Mouse (Mus musculus): ENCODE measurements at regions not wholly inside any gene's neighbourhood (a gene's known extent, or its start where the extent isn't known, plus 50 kb on each side); places are given as distances from the start of the nearest gene placed in this dataset.

DNA sequence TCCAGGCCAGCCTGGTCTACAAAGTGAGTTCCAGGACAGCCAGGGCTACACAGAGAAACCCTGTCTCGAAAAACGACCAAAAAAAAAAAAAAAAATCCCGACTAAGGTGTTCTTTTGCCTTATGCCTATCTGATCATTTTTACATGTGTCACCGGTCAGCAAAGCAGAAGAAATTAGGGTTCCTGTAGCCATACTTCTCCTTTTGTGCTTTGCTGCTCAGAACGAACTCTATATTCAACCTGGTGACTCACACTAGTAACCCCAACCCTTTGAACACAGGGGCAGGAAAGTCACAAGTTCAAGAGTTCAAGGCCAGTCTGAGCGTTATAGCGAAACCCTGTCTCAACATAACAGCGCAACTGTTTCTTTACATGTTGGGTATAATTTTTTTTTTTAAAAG lies 108.7 kb upstream of the Tbc1d5 start:
- TF ChIP-seq CTCF (IDR thresholded peaks at IDR 0.05): no peak
- intact Hi-C loops (cut with DNase I): loop anchor here (5.0 to 10.0 kb wide), 2 partner anchors 301 to 473 kb away; no protein-coding TSS in a partner anchor
- no peak for DNase-seq (ENCODE audit: extremely low spot score in 1 of 2, low spot score in 2 of 2)
- no peak overlapping the region for H3K27ac ChIP-seq
- no peak overlapping the region for H3K4me3 ChIP-seq

GRCm38 (mm10) chr17:51285362-51285761 lies 106.2 kb upstream of the Tbc1d5 start:
- H3K4me3 ChIP-seq: no peak overlapping the region
- intact Hi-C loops (cut with DNase I): loop anchor here (5.0 to 10.0 kb wide), 2 partner anchors 298 to 471 kb away; no protein-coding TSS in a partner anchor
- DNase-seq (ENCODE audit: extremely low spot score in 1 of 2, low spot score in 2 of 2): no peak
- TF ChIP-seq CTCF (IDR thresholded peaks at IDR 0.05): no peak
- no peak overlapping the region for H3K27ac ChIP-seq

GRCm38 (mm10) chr17:51278771-51279170 lies 99.6 kb upstream of the Tbc1d5 start:
- intact Hi-C loops (cut with DNase I): no loop called here
- no peak overlapping the region for H3K27ac ChIP-seq
- TF ChIP-seq CTCF (IDR thresholded peaks at IDR 0.05): no peak
- no peak overlapping the region for H3K4me3 ChIP-seq
- DNase-seq (ENCODE audit: extremely low spot score in 1 of 2, low spot score in 2 of 2): no peak

- no peak for DNase-seq (ENCODE audit: extremely low spot score in 1 of 2, low spot score in 2 of 2)
- intact Hi-C loops (cut with DNase I): no loop called here
- Histone ChIP-seq H3K4me3 (no peak overlapping the region), H3K27ac (no peak overlapping the region)
- TF ChIP-seq CTCF (IDR thresholded peaks at IDR 0.05): no peak
Observed at GRCm38 (mm10) chr17:51278094-51278493, 98.9 kb upstream of the Tbc1d5 start.

DNA sequence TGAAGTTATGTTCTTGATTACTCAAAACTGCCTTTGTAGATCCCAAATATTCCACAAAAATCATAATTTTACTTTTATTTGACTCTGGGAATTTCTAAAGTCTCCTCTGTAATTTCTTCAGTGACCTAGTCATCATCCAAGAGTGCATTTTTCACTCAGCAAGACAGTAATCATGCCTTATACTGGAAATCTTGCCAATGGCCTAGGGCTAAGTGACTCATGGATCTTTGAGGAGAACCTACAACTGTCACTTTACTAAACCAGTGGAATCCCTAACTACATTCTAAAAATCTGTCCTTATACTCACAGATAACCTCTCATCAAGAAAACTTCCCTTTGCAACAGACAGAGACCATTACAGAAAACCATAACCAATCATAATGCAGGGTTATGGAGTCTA lies 98.0 kb upstream of the Tbc1d5 start:
- intact Hi-C loops (cut with DNase I): no loop called here
- TF ChIP-seq CTCF (IDR thresholded peaks at IDR 0.05): no peak
- DNase-seq (ENCODE audit: extremely low spot score in 1 of 2, low spot score in 2 of 2): no peak
- no peak overlapping the region for H3K27ac ChIP-seq
- H3K4me3 ChIP-seq: no peak overlapping the region

GRCm38 (mm10) chr17:51272025-51272424 lies 92.9 kb upstream of the Tbc1d5 start:
- intact Hi-C loops (cut with DNase I): no loop called here
- H3K27ac ChIP-seq: no peak overlapping the region
- H3K4me3 ChIP-seq: no peak overlapping the region
- DNase-seq (ENCODE audit: extremely low spot score in 1 of 2, low spot score in 2 of 2): no peak
- TF ChIP-seq CTCF (IDR thresholded peaks at IDR 0.05): no peak

DNA sequence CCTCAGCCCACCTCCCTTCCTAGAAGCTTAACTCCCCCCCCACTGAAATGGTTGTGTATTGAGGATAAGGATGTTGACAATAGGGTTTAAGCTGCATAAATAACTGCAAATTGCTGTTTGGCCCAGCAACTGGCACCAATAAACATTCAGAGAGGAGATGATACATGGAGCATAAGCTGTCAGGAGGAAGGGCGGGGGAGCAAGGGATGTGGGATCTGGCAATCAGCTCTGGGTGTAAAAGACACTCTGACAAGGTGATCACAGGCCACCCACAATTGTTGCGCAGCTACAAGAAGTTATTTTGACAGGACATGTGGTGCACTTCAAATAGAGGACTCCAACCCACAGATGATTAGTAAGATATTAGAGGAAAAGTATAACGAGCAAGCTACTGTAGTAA lies 83.8 kb upstream of the Tbc1d5 start:
- intact Hi-C loops (cut with DNase I): no loop called here
- no peak overlapping the region for H3K4me3 ChIP-seq
- no peak overlapping the region for H3K27ac ChIP-seq
- peak in 1 of 2 experiments; percentile 9 for DNase-seq (ENCODE audit: extremely low spot score in 1 of 2, low spot score in 2 of 2)
- TF ChIP-seq CTCF (IDR thresholded peaks at IDR 0.05): no peak

DNA sequence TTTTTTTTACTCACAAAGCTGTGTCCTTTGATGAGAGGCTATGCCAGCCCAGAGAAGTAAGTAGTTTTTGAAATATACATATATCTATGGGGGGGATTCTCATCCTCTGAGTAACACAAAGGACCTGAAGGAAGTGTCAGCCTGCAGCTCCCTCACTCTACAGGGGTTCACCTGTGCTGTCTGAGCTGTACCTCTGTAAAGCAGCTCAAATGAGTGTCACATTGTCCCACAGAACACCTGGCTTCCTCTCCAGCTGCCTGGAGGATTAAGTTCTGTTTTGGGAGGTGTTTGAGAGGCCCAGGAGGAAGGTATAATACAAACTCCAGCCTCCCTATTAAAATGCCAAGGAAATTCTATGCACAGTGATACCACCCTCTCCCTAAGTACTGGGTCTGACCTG lies 83.3 kb upstream of the Tbc1d5 start:
- intact Hi-C loops (cut with DNase I): no loop called here
- no peak for DNase-seq (ENCODE audit: extremely low spot score in 1 of 2, low spot score in 2 of 2)
- no peak for TF ChIP-seq CTCF (IDR thresholded peaks at IDR 0.05)
- Histone ChIP-seq H3K27ac (no peak overlapping the region), H3K4me3 (no peak overlapping the region)

DNA sequence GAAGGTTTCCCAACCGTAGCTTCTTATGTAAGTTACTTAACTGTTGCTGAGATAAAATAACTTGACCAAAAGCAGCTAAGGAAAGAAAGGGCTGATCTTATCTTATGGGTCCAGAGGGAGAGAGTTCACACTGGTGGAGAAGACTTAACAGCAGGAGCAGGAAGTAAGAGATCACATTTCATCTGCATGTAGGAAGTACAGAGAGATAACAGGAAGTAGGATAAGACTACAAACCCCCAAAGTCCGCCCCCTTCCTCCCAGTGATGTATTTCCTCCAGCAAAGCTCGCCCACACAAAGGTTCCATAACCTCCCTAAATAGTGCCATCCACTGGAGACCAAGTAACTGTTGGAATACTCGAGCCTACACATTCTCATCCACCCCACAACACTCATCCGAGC lies 79.2 kb upstream of the Tbc1d5 start:
- Histone ChIP-seq H3K27ac (no peak overlapping the region), H3K4me3 (no peak overlapping the region)
- no peak for TF ChIP-seq CTCF (IDR thresholded peaks at IDR 0.05)
- intact Hi-C loops (cut with DNase I): no loop called here
- no peak for DNase-seq (ENCODE audit: extremely low spot score in 1 of 2, low spot score in 2 of 2)

- H3K27ac ChIP-seq: no peak overlapping the region
- intact Hi-C loops (cut with DNase I): no loop called here
- no peak for TF ChIP-seq CTCF (IDR thresholded peaks at IDR 0.05)
- H3K4me3 ChIP-seq: no peak overlapping the region
- DNase-seq (ENCODE audit: extremely low spot score in 1 of 2, low spot score in 2 of 2): no peak
Observed at GRCm38 (mm10) chr17:51248543-51248942, 69.4 kb upstream of the Tbc1d5 start.

DNA sequence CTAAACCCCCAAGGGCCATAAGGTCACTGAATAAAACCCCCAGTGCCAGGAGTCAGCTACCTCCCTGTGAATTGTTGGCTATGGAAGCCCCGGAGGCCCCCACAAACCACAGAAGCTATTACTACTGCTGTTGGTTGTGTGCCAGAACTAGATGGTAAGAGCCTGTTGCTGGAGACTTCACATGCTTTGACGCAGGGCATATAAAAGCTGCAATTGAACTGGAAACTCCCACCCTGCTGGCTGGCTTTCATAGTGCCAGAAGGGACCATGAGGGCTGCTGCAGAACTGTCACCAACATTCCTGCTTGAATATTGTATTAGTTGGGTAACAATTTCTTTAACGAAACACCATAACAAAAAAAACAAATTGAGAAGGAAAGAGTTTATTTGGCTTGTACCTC lies 66.9 kb upstream of the Tbc1d5 start:
- intact Hi-C loops (cut with DNase I): no loop called here
- H3K27ac ChIP-seq: no peak overlapping the region
- TF ChIP-seq CTCF (IDR thresholded peaks at IDR 0.05): no peak
- no peak for DNase-seq (ENCODE audit: extremely low spot score in 1 of 2, low spot score in 2 of 2)
- H3K4me3 ChIP-seq: no peak overlapping the region

DNA sequence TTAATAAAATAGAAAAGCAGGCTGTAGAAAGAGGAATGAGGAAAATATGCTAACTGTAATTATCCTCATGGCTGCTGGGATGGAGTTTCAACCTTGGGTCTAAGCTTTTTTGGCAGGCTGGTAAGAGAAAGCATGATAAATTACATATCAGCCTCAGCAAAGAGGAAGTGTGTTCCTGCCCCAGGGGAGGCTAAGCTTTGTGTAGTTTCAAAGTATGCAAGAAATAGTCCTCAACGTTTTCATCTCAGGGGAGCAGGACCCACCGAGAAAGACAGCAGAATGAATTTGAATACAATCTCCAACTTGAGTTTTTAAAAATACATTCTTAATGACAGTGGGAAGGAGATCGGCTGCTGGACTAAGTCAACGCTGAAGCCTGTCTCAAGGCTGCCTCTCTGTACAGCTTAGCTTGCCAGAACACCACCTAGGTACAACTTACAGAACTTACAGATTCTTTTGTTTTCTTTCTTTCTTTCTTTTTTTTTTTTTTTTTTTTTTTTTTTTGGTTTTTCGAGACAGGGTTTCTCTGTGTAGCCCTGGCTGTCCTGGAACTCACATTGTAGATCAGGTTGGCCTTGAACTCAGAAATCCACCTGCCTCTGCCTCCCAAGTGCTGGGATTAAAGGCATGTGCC lies 61.3 kb upstream of the Tbc1d5 start:
- no peak for DNase-seq (ENCODE audit: extremely low spot score in 1 of 2, low spot score in 2 of 2)
- no peak overlapping the region for H3K27ac ChIP-seq
- TF ChIP-seq CTCF (IDR thresholded peaks at IDR 0.05): no peak
- intact Hi-C loops (cut with DNase I): no loop called here
- no peak overlapping the region for H3K4me3 ChIP-seq

DNA sequence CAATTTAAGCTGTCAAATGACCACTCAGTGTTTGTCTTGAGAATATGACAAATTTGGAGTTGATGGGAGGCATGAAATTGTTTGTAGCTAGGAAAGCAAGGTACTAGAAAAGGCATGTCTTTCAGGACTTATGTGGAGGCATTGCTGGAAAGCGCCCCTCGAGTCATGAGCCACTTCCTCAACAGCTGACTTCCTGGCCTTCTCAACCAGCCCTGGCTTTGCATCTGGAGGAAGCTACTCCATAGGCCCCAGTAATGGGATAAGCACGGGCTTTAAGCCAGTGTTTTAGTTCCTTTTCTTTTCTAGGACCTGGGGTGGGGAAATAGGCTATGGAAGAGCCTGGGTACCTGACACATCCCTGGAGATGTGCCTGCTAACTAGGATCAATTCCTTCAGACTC lies 60.3 kb upstream of the Tbc1d5 start:
- no peak for TF ChIP-seq CTCF (IDR thresholded peaks at IDR 0.05)
- intact Hi-C loops (cut with DNase I): no loop called here

More for the DNA sequence above, 60.3 kb upstream of the Tbc1d5 start:
- no peak for DNase-seq (ENCODE audit: extremely low spot score in 1 of 2, low spot score in 2 of 2)
- Histone ChIP-seq H3K4me3 (no peak overlapping the region), H3K27ac (no peak overlapping the region)
